Mouse (Mus musculus) kidney, embryonic 14.5 days (tissue): ENCODE measurements around the gene Gne. TPM values are rescaled to one million over a fixed set of nuclear protein-coding genes. Genes with fewer than 3 reads are reported as not detected.
"Not testable (repeated sequence)": the region's sequence is repeated elsewhere in the genome, so short reads cannot be mapped to it uniquely, and the experiment has no call there.

Experiments
- ATAC-seq: fragments of 200-750 bp; cut with Nextera tagmentation; 2 replicates; pipeline ENCODE4 v1.8.0; 2017; ENCODE audit warnings: moderate number of reproducible peaks, mild to moderate bottlenecking, moderate TSS enrichment, moderate library complexity; ENCODE audit not compliant: low FRiP score, low TSS enrichment
- H3K27ac ChIP-seq: fragments of 300-500 bp; sonication (generic); 2 replicates; pipeline ENCODE4 v1.5.1; 2014; ENCODE audit warnings: low read depth, mild to moderate bottlenecking, low read length, moderate library complexity, mixed read lengths
- H3K27me3 ChIP-seq: fragments of 300-500 bp; sonication (generic); 2 replicates; pipeline ENCODE4 v1.6.1; 2014; ENCODE audit warnings: mild to moderate bottlenecking, low read length; ENCODE audit not compliant: control insufficient read depth, insufficient read depth
- H3K36me3 ChIP-seq: fragments of 300-500 bp; sonication (generic); 2 replicates; pipeline ENCODE4 v1.6.1; 2014; ENCODE audit warnings: low read length, mixed read lengths; ENCODE audit not compliant: control insufficient read depth, insufficient read depth
- H3K4me1 ChIP-seq: fragments of 300-500 bp; sonication (generic); 2 replicates; pipeline ENCODE4 v1.6.1; 2014; ENCODE audit warnings: low read length, mixed read lengths; ENCODE audit not compliant: control insufficient read depth, insufficient read depth
- H3K4me2 ChIP-seq: fragments of 300-500 bp; sonication (generic); replicated peaks from 2 replicates; pipeline ENCODE4 v1.6.1; 2014; ENCODE audit warnings: low read depth, mild to moderate bottlenecking, low read length
- H3K4me3 ChIP-seq: fragments of 300-500 bp; sonication (generic); 2 replicates; pipeline ENCODE4 v1.5.1; 2014; ENCODE audit warnings: mild to moderate bottlenecking, low read length
- H3K9ac ChIP-seq: fragments of 300-500 bp; sonication (generic); 2 replicates; pipeline ENCODE4 v1.6.1; 2014; ENCODE audit warnings: low read depth, mild to moderate bottlenecking, low read length, moderate library complexity
- H3K9me3 ChIP-seq: fragments of 300-500 bp; sonication (generic); 2 replicates; pipeline ENCODE4 v1.6.1; 2016; ENCODE audit warnings: low read length; ENCODE audit not compliant: control insufficient read depth
- WGBS: fragments of 180-500 bp; shearing (Covaris S2); extraction: QIAGEN DNeasy Blood & Tissue Kit; methylation state at CpG from one replicate; pipeline ENCODE4 v1.1.7; 2014; 5-methylcytosine and 5-hydroxymethylcytosine counted together
- polyA plus RNA-seq: library from polyadenylated mRNA; unstranded; fragments of >200 nt; fragmentation: Nextera tagmentation; extraction: Ambion mirVana; gene quantifications from 2 replicates; pipeline ENCODE4 v1.2.1, GENCODE M21; 2014

The Gne gene
- polyA plus RNA-seq, 1 experiment from 2014 or later: 23.2 TPM

DNA sequence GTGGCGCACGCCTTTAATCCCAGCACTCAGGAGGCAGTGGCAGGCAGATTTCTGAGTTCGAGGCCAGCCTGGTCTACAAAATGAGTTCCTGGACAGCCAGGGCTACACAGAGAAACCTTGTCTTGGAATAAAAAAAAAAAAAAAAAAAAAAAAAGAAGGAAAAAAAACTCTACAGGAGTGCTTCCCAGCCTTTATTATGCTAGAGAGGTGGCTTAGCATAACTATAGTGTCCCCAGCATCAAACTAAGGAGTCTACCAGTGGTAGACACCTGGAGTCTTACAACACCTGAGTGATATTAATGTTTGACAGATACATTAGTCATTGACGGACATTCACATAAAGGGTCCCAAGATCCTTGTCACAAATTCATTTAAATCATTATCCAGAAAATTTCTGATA lies 40.8 kb downstream of the Gne start:
- peaks cover 25% of the 10 kb centered on the region for H3K36me3 ChIP-seq

DNA sequence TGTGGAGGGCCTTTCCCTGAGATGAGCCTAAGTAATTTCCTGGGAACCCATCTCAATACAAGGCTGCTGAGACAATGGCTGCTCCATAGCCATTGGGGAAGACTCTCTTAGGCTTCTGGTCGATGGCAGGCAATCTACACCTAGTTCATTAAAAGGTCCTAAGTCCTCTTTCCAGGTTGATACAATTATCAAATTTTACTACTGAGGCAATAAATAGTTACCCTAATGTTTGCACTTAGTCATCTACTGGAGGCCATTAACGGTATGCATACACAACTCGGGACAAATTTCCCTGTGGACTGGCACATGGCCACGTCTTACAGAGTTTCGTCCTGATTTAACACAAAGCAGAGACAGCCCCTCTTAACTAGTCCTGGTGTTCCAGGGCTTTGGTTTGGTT lies 41.5 kb downstream of the Gne start:
- Histone ChIP-seq H3K9ac (no peak overlapping the region), H3K27me3 (no peaks in the 10 kb centered on the region), H3K4me3 (no peak overlapping the region), H3K9me3 (no peaks in the 10 kb centered on the region), H3K4me1 (no peaks in the 10 kb centered on the region), H3K4me2 (no peak overlapping the region), H3K27ac (no peak overlapping the region), H3K36me3 (peaks cover 25% of the 10 kb centered on the region)
- ATAC-seq: no peak
- 90% methylated on average over 5 of the region's 5 CpGs for WGBS

More for the DNA sequence above, 40.8 kb downstream of the Gne start:
- not testable (repeated sequence) for H3K27me3 ChIP-seq, H3K27ac ChIP-seq, H3K9ac ChIP-seq, H3K4me1 ChIP-seq, H3K4me2 ChIP-seq, ATAC-seq, H3K4me3 ChIP-seq, H3K9me3 ChIP-seq
- WGBS: 93% methylated on average over 4 of the region's 4 CpGs

DNA sequence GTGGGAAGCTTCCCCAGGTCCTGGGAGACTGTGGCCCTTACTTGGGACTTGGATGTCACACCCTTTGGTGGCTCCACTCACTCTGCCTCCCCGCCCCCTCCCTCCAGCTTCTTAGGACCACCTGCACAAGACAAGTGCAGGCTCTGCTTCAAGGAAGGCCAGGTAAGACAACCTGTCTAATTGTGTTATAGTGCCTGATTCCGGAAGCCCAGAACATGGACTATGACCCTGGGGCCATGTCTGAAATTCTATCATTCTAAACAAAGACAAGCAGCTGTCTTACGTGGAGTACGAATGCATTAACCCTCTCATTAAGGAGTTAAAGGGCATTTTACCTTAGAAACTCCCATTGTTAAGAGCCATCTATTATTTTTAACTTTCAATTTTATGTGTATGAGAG lies 43.2 kb downstream of the Gne start:
- Histone ChIP-seq H3K36me3 (peaks cover 29% of the 10 kb centered on the region), H3K4me2 (no peak overlapping the region), H3K27ac (no peak overlapping the region), H3K9ac (no peak overlapping the region), H3K9me3 (no peaks in the 10 kb centered on the region), H3K27me3 (no peaks in the 10 kb centered on the region), H3K4me3 (no peak overlapping the region), H3K4me1 (no peaks in the 10 kb centered on the region)
- WGBS: 93% methylated on average over 4 of the region's 4 CpGs
- no peak for ATAC-seq

GRCm38 (mm10) chr4:44036455-44036854 lies 47.5 kb downstream of the Gne start:
- ATAC-seq: no peak
- H3K27ac ChIP-seq: no peak overlapping the region
- 87% methylated on average over 5 of the region's 5 CpGs for WGBS
- H3K27me3 ChIP-seq: no peaks in the 10 kb centered on the region
- no peak overlapping the region for H3K9ac ChIP-seq
- H3K4me3 ChIP-seq: no peak overlapping the region
- no peaks in the 10 kb centered on the region for H3K9me3 ChIP-seq
- H3K36me3 ChIP-seq: peaks cover 52% of the 10 kb centered on the region
- no peaks in the 10 kb centered on the region for H3K4me1 ChIP-seq
- no peak overlapping the region for H3K4me2 ChIP-seq

- no peaks in the 10 kb centered on the region for H3K4me1 ChIP-seq
- no peak for ATAC-seq
- WGBS: 93% methylated on average over 5 of the region's 5 CpGs
Measured at GRCm38 (mm10) chr4:44031521-44031920, 52.5 kb downstream of the Gne start.

GRCm38 (mm10) chr4:44029661-44030066 lies 54.3 kb downstream of the Gne start:
- WGBS: 95% methylated on average over 15 of the region's 15 CpGs
- Histone ChIP-seq H3K27ac (no peak overlapping the region), H3K4me1 (no peaks in the 10 kb centered on the region), H3K9ac (no peak overlapping the region), H3K36me3 (peaks cover 87% of the 10 kb centered on the region), H3K9me3 (no peaks in the 10 kb centered on the region), H3K27me3 (no peaks in the 10 kb centered on the region), H3K4me3 (no peak overlapping the region), H3K4me2 (no peak overlapping the region)
- ATAC-seq: no peak

More at GRCm38 (mm10) chr4:44031521-44031920, 52.5 kb downstream of the Gne start:
- H3K36me3 ChIP-seq: peaks cover 75% of the 10 kb centered on the region
- H3K4me2 ChIP-seq: no peak overlapping the region
- no peaks in the 10 kb centered on the region for H3K27me3 ChIP-seq
- H3K27ac ChIP-seq: no peak overlapping the region
- no peak overlapping the region for H3K4me3 ChIP-seq
- no peaks in the 10 kb centered on the region for H3K9me3 ChIP-seq
- H3K9ac ChIP-seq: no peak overlapping the region

GRCm38 (mm10) chr4:44028303-44029135 lies 55.5 kb downstream of the Gne start:
- Histone ChIP-seq H3K27me3 (no peaks in the 10 kb centered on the region), H3K9me3 (no peaks in the 10 kb centered on the region), H3K4me2 (no peak overlapping the region), H3K9ac (no peak overlapping the region), H3K27ac (no peak overlapping the region), H3K4me3 (no peak overlapping the region), H3K36me3 (peaks cover 95% of the 10 kb centered on the region), H3K4me1 (no peaks in the 10 kb centered on the region)
- ATAC-seq: no peak
- WGBS: 79% methylated on average over 16 of the region's 16 CpGs

DNA sequence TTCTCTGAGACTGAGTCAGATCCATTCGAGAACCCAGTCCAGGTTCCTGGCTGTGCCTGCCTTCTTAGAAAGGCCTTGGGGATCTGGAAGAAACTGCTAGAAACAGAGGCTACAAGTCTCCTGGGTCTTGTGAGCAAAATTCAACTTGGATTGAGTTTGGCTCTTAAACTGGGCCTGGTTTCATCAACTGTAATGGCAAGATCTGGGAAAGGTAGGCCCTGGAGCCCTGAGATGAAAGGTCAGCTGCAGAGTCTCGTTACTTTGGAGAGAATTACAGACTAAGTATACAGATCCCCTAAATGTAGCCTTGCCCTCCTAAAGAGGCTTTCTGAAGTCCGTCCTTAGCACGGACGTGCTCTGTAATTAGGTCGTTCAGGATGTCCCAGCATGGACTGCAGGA lies 58.4 kb downstream of the Gne start:
- Histone ChIP-seq H3K27ac (no peak overlapping the region), H3K36me3 (peaks cover 97% of the 10 kb centered on the region), H3K27me3 (no peaks in the 10 kb centered on the region), H3K9ac (no peak overlapping the region), H3K4me2 (no peak overlapping the region), H3K9me3 (no peaks in the 10 kb centered on the region), H3K4me3 (no peak overlapping the region), H3K4me1 (no peaks in the 10 kb centered on the region)
- 82% methylated on average over 6 of the region's 6 CpGs for WGBS
- ATAC-seq: no peak

- Histone ChIP-seq H3K9me3 (no peaks in the 10 kb centered on the region), H3K27me3 (no peaks in the 10 kb centered on the region), H3K4me2 (no peak overlapping the region), H3K9ac (no peak overlapping the region), H3K36me3 (peaks cover 98% of the 10 kb centered on the region), H3K4me3 (no peak overlapping the region), H3K4me1 (no peaks in the 10 kb centered on the region), H3K27ac (no peak overlapping the region)
- WGBS: 95% methylated on average over 6 of the region's 6 CpGs
- no peak for ATAC-seq
Measured at GRCm38 (mm10) chr4:44024241-44024640, 59.7 kb downstream of the Gne start.
